Mouse (Mus musculus) pancreas, adult 10 weeks (tissue): ENCODE measurements around the gene Sh3gl3. TPM values are rescaled to one million over a fixed set of nuclear protein-coding genes. Genes with fewer than 3 reads are reported as not detected.

ENCODE experiments used
- polyA plus RNA-seq: library from polyadenylated mRNA; stranded (reverse); fragments of 350-450 nt; fragmentation: Illumina TruSeq; extraction: RNeasy Lipid Tissue Mini Kit (QIAGEN cat#74804); gene quantifications from one replicate; pipeline ENCODE4 v1.2.3, GENCODE M21; 2015; ENCODE audit warnings: low read depth, low replicate concordance; ENCODE audit not compliant: insufficient read depth

Gene Sh3gl3
- polyA plus RNA-seq, result not detected

GRCm38 (mm10) chr7:82173540-82173939, at the start of gene Sh3gl3:
Sh3gl3 (plus strand) TSS chr7:82173840.

GRCm38 (mm10) chr7:82335211-82336121, 161.8 kb downstream of the Sh3gl3 start, which contains the start of gene Adamtsl3:
Adamtsl3 (plus strand) TSS chr7:82335694.

Other genes with a start within 250 kb of the Sh3gl3 start
- gene Hdgfl3, start 239.4 kb upstream of the Sh3gl3 start, polyA plus RNA-seq, result 2.3 TPM
- 2.0 TPM for gene Bnc1, start 181.5 kb upstream of the Sh3gl3 start, polyA plus RNA-seq
- gene Adamtsl3, start 161.9 kb downstream of the Sh3gl3 start, polyA plus RNA-seq, result 2.5 TPM